Mouse (Mus musculus) bone marrow macrophage, adult 2 months (primary cell): Measurements from ENCODE around the gene Uqcc3.

ENCODE experiments used
- CTCF ChIP-seq: IDR thresholded peaks from 2 replicates; pipeline ENCODE4 v1.5.1; 2012; ENCODE audit warnings: low read depth, mild to moderate bottlenecking, low read length, moderate library complexity
- POLR2A ChIP-seq: IDR thresholded peaks from 2 replicates; pipeline ENCODE4 v1.6.1; 2012; ENCODE audit warnings: mild to moderate bottlenecking, low read depth, low read length, borderline replicate concordance

DNA sequence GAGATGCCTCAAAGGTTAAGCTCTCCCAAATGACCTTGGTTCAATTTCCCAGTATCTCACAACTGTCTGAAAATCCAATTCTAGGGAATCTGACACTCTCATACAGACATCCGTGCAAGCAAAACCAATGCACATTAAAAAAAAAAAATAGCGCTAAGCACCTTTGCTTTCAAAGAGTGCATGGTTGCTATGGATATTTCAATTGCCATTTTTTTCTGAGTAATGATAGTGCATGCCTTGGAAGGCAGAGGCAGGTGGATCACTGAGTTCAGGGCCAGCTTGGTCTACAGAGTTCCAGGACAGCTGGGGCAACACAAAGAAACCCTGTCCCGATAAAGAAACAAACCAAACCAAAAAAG lies 290 bp upstream of the Uqcc3 start:
- TF ChIP-seq POLR2A (no peak), CTCF (no peak)
